Mouse (Mus musculus) midbrain, embryonic 15.5 days (tissue): Measurements from ENCODE around the gene Gatd1. TPM values are rescaled to one million over a fixed set of nuclear protein-coding genes. Genes with fewer than 3 reads are reported as not detected.
A peak's percentile ranks its signal among the peaks of the same experiment; 100 is the strongest.

Experiments
- ATAC-seq: fragments of 200-750 bp; cut with Nextera tagmentation; replicated peaks from 2 replicates; pipeline ENCODE4 v1.8.0; 2017; ENCODE audit warnings: moderate TSS enrichment
- H3K27ac ChIP-seq: fragments of 300-500 bp; sonication (generic); 2 replicates; pipeline ENCODE4 v1.5.1; 2015; ENCODE audit warnings: mild to moderate bottlenecking, inconsistent platforms
- H3K27me3 ChIP-seq: fragments of 300-500 bp; sonication (generic); replicated peaks from 2 replicates; pipeline ENCODE4 v1.6.1; 2015; ENCODE audit warnings: inconsistent platforms
- H3K36me3 ChIP-seq: fragments of 300-500 bp; sonication (generic); replicated peaks from 2 replicates; pipeline ENCODE4 v1.6.1; 2015; ENCODE audit warnings: inconsistent platforms
- H3K4me1 ChIP-seq: fragments of 300-500 bp; sonication (generic); 2 replicates; pipeline ENCODE4 v1.6.1; 2015; ENCODE audit warnings: inconsistent platforms
- H3K4me2 ChIP-seq: fragments of 300-500 bp; sonication (generic); 2 replicates; pipeline ENCODE4 v1.6.1; 2015; ENCODE audit warnings: inconsistent platforms, mild to moderate bottlenecking, moderate library complexity
- H3K4me3 ChIP-seq: fragments of 300-500 bp; sonication (generic); 2 replicates; pipeline ENCODE4 v1.5.1; 2015; ENCODE audit warnings: mild to moderate bottlenecking, inconsistent platforms
- H3K9ac ChIP-seq: fragments of 300-500 bp; sonication (generic); 2 replicates; pipeline ENCODE4 v1.6.1; 2015; ENCODE audit warnings: mild to moderate bottlenecking, inconsistent platforms
- H3K9me3 ChIP-seq: fragments of 300-500 bp; sonication (generic); 2 replicates; pipeline ENCODE4 v1.6.1; 2016; ENCODE audit warnings: inconsistent platforms
- whole genome bisulfite sequencing: fragments of 180-500 bp; shearing (Covaris S2); methylation state at CpG from one replicate; pipeline ENCODE4 v1.1.7; 2015; ENCODE audit warnings: mixed read lengths; 5-methylcytosine and 5-hydroxymethylcytosine counted together
- polyA plus RNA-seq: library from polyadenylated mRNA; unstranded; fragments of >200 nt; fragmentation: Nextera tagmentation; extraction: Ambion mirVana; gene quantifications from 2 replicates; pipeline ENCODE4 v1.2.1, GENCODE M21; 2015

The Gatd1 gene
- polyA plus RNA-seq, 1 experiment from 2014 or later, result 57.2 TPM

DNA sequence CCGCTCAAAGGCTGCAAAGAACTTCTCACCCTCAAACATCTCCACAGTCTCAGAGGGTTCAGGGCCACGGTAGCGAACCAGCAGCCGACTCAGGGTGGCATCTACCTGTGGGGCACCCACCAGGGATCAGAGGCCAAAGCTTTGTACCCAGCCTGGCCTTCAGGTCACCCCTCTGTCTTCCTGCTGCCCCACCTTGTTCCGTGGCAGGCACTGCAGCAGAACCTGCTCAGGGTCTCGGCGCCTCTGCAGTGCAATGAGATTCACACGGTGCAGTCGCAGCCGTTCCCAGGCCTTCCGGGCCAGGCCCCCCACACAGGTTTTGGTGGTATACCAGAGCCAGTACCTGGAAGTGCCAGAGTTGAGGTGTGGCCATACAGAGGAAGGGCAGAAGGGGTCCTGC, 25.9 kb upstream of the Gatd1 start:
- Histone ChIP-seq H3K36me3 (no peaks in the 10 kb centered on the region), H3K27me3 (no peaks in the 10 kb centered on the region), H3K27ac (no peak overlapping the region), H3K9me3 (no peaks in the 10 kb centered on the region), H3K9ac (no peak overlapping the region), H3K4me1 (peaks cover 45% of the 10 kb centered on the region), H3K4me2 (no peak overlapping the region), H3K4me3 (no peak overlapping the region)
- ATAC-seq, result no peak
- WGBS, result 96% methylated on average over 11 of the region's 11 CpGs

DNA sequence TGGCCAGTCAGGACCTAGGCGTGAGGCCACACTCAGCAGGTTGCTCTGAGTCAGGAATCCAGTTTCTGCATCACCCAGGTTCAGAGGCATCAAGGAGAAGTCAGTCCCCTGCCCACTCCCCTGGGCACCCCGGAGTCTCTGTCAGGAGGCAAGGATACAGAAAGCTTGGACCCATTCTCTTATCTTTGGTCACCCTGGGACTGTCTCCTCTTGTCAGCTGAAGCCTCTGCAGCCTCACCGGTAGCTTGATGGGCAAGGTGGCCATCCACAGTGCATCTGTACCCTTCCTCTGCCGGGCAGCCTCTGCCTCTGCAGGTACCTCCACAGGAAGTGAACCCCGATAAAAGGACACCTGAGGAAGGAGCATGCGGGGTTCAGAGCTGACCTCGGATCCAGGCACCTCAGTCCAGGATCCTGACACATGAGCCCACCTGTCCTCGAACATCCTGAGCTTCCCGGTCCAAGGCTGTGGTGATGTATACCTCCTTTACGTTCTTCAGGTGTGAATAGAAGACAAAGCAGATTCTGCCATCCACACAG, 25.3 kb upstream of the Gatd1 start:
- no peaks in the 10 kb centered on the region for H3K36me3 ChIP-seq
- H3K9me3 ChIP-seq, result no peaks in the 10 kb centered on the region
- 95% methylated on average over 10 of the region's 10 CpGs for WGBS
- H3K9ac ChIP-seq, result no peak overlapping the region
- no peak overlapping the region for H3K4me2 ChIP-seq
- H3K4me3 ChIP-seq, result no peak overlapping the region
- H3K4me1 ChIP-seq, result peaks cover 50% of the 10 kb centered on the region
- H3K27ac ChIP-seq, result no peak overlapping the region
- H3K27me3 ChIP-seq, result no peaks in the 10 kb centered on the region
- ATAC-seq, result no peak

DNA sequence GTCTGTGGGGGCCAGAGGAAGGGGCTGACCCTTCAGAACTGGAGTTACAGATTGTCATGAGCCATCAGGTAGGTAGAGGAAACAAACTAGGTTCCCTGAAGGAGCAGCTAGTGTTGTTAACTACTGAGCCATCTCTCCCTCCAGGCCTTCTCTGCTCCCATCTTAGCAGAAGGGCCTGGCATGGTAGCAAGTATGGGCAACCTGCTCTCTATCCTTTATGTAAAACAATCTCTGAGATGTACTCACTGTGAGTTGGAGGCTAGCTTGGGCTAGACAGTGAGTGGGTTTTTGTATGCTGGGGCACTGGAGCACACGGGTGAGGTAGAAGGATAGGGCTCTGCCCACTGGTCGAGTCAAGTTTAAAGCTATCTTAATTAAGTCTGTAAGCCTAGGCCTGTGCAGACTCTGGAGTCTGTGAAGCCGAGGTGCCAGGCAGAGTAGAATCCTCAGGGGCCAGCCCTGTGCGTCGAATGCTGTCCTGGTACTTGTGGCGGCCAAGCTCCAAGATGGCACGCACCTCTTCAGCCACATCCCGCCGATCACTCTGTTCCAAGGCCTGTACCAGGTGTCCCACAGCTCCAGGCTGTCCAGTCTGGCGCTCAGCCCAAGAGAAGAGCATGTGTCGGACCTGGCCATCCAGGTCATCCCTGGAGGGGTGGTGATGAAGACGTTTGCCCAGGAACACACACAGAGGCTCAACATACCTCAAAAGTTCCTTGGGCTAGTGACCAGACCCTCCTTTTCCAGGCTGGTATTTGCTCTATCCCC, 24.4 kb upstream of the Gatd1 start:
- Histone ChIP-seq H3K4me3 (peak overlapping the region; percentile 74; the same call in 1 of the 2 replicates), H3K36me3 (0 out of 2 replicates have a peak, but pooled peaks cover 2% of the 10 kb centered on the region), H3K9me3 (no peaks in the 10 kb centered on the region), H3K27ac (peak overlapping the region; percentile 87; the same call in 1 of the 2 replicates), H3K4me1 (peaks cover 49% of the 10 kb centered on the region), H3K27me3 (no peaks in the 10 kb centered on the region), H3K4me2 (peak overlapping the region; percentile 92; the same call in 1 of the 2 replicates), H3K9ac (peak overlapping the region; percentile 80; the same call in 1 of the 2 replicates)
- WGBS, result 90% methylated on average over 12 of the region's 12 CpGs
- ATAC-seq, result no peak

DNA sequence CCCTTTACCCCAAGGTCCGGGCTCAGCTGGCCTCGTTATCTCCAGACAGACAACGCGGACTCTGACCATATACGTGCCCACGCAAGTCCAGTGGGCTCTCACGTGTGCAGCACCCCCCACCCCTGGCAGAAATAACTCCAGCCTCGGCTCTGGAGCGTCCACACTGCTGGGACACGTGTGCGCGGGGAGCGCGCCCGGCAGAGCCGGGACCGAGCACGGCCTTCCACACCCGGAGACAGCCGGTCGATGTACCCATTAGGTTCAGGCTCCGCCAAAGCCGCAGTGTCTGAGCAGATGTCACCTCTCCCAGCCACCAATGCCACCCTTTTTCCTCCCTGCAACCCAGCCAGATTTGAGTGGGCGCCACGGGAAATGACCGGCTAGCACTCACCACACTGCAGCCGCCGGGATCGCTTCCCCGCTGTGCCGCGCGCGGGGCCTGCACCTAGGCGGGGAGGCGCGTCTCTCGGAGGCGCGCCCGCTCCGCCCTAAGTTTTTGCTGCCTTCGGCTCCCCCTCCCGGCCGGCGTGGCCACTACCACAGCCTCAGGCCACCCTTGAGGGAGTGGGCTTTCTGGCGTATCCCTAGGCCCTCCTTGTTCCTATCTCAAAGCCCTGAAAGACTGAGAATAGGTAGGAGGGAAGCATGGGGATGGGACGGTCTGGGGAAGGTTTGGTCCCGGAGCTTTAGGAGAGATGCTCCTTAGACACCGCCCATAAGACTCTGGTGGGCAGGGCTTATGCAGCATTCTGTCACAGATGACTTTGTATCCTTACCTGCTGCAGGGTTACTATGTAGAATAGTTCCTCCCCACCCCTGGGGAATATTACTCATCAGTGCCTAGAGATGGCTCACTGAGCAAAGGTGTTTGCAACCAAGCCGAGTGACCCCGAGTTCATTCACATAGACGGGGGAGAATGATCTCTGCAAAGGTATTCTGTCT, 23.5 kb upstream of the Gatd1 start, which contains the start of gene Slc25a22:
Gene Slc25a22, minus strand, starts transcription at position 715 of the 943 bp plus-strand sequence.
- Histone ChIP-seq H3K27ac (peak within 1 kb of the TSS; percentile 87), H3K4me1 (peaks cover 50% of the 10 kb centered on the region), H3K27me3 (no peaks in the 10 kb centered on the region), H3K9ac (peak within 1 kb of the TSS; percentile 80), H3K9me3 (no peaks in the 10 kb centered on the region), H3K4me3 (peak within 1 kb of the TSS; percentile 74), H3K4me2 (peak within 1 kb of the TSS; percentile 92), H3K36me3 (peaks cover 5% of the 10 kb centered on the region; the same call in 1 of the 2 replicates)
- 5% methylated on average over 53 of the region's 53 CpGs for WGBS
- ATAC-seq, result peak; percentile 76

DNA sequence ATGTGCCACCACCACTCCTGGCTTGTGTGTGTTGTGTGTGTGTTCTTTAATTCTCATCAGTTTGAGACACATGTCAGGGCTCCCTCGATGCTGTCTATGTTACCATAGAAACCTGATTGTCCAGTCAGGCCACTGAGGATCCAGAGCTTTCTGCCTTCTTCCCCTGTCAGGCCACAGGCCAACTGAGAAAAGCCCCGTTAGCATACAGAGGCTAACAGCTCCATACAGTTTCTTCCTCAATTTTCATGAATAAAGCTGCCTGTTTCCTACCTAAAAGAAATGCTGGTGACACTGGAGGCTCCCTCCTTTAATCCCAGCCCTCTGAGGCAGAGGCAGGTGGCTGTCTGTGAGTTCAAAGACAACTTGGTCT, 22.6 kb upstream of the Gatd1 start:
- H3K9me3 ChIP-seq, result no peaks in the 10 kb centered on the region
- H3K27me3 ChIP-seq, result no peaks in the 10 kb centered on the region
- peak overlapping the region; percentile 74 for H3K4me3 ChIP-seq
- peaks cover 50% of the 10 kb centered on the region for H3K4me1 ChIP-seq
- peak overlapping the region; percentile 80; the same call in 1 of the 2 replicates for H3K9ac ChIP-seq
- peak overlapping the region; percentile 92 for H3K4me2 ChIP-seq
- no peak for ATAC-seq
- peak overlapping the region; percentile 87 for H3K27ac ChIP-seq
- H3K36me3 ChIP-seq, result peaks cover 8% of the 10 kb centered on the region
- WGBS, result 38% methylated on average over 2 of the region's 2 CpGs

DNA sequence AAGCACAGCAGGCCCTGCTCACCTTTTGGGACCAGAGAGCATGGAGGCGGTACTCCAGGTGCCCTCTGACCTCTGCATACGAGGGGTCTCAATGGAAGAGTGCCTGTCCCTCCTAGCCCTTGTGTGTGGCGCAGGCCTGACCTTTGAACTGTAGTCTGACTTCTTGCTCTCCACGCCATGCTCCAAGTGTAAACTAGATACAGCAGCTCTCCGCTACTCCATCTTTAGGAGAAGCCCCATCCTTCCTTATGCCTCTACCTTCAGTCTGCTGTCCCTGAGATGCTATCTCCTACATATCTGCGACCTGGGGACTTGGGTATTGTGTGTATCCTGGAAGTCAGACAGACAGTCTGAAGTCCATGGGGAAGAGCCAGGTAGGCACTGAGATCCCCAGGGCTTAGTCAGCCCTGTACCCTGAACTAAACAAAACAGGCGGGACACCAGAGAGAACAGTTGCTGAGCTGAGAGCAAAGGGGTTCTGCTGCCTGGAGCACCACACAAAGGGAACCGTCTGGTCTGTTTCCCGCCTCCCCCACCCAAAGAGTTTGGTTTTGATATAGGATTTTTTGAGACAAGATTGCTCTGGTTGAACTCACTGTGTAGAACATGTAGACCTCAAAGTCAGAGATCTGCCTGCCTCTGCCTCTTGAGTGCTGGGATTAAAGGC, 22.1 kb upstream of the Gatd1 start:
- Histone ChIP-seq H3K4me3 (no peak overlapping the region; the same call in none of the 2 replicates), H3K36me3 (peaks cover 13% of the 10 kb centered on the region), H3K27me3 (no peaks in the 10 kb centered on the region), H3K9ac (no peak overlapping the region), H3K4me1 (peaks cover 50% of the 10 kb centered on the region), H3K4me2 (peak overlapping the region; percentile 92), H3K27ac (peak overlapping the region; percentile 84; the same call in 1 of the 2 replicates), H3K9me3 (no peaks in the 10 kb centered on the region)
- WGBS, result 74% methylated on average over 9 of the region's 9 CpGs
- no peak for ATAC-seq

DNA sequence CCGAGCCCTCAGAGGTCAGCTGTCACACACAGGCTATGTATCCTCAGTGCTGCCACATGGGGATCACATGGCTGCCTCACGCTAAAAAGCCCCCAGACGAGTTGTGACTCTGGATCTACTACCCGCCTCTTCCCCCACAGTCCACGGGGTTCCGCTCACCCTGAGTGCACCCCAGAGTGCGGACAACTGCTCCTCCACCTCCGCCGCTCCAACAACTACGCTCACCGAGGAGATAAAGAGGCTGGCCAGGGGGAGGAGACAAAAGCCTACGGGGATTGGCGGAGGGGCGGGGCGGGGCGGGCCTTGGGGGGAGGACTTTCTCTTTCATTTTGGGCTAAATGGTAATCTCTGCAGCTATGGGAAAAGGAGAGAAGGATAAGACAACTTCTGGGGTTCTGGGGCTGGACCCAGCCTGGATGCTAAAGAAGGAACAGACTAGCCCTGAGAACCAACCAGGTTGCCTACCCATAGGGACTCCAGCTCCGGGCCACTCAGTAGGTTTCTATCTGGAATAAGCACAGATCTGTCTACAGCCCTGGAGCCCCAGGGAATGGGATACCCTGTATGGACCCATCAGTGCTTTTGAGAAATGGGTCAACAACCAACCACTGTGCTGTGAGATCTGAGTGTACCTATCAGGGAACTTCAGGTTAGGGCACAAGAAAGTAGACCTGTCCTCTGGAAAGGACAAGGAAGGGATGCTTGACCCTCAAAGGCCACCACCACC, 21.4 kb upstream of the Gatd1 start:
- ATAC-seq, result no peak
- Histone ChIP-seq H3K4me3 (peak overlapping the region; percentile 70), H3K27ac (peak overlapping the region; percentile 84), H3K4me2 (peak overlapping the region; percentile 92), H3K9ac (peak overlapping the region; percentile 72), H3K4me1 (peaks cover 52% of the 10 kb centered on the region), H3K36me3 (peaks cover 15% of the 10 kb centered on the region), H3K9me3 (no peaks in the 10 kb centered on the region), H3K27me3 (no peaks in the 10 kb centered on the region)
- 4% methylated on average over 16 of the region's 17 CpGs for WGBS

DNA sequence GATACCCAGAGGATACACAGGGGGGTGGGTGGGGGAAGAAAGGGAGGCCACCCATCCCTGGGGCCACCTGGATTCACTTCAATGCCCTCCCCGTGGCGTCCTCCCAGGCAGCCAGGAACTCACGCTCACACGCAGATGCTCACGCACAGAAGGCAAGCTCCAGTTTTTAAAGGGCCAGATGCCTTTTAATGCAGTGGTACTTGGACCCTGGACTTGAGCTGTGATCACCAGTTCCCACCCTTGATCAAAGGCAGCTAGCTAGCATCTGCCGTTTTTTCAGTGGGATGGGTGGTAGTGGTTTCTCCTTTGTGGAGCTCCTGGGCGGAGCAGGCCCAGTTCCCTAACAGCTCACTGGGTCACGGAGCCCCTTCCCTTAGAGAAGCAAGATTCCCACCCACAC, 20.5 kb upstream of the Gatd1 start:
- ATAC-seq, result peak; percentile 12; the same call in 1 of the 2 replicates
- 11% methylated on average over 8 of the region's 8 CpGs for WGBS
- Histone ChIP-seq H3K36me3 (peaks cover 15% of the 10 kb centered on the region), H3K27me3 (no peaks in the 10 kb centered on the region), H3K4me1 (peaks cover 60% of the 10 kb centered on the region), H3K9me3 (no peaks in the 10 kb centered on the region), H3K4me3 (peak overlapping the region; percentile 70), H3K9ac (peak overlapping the region; percentile 72), H3K4me2 (peak overlapping the region; percentile 92), H3K27ac (peak overlapping the region; percentile 84)

DNA sequence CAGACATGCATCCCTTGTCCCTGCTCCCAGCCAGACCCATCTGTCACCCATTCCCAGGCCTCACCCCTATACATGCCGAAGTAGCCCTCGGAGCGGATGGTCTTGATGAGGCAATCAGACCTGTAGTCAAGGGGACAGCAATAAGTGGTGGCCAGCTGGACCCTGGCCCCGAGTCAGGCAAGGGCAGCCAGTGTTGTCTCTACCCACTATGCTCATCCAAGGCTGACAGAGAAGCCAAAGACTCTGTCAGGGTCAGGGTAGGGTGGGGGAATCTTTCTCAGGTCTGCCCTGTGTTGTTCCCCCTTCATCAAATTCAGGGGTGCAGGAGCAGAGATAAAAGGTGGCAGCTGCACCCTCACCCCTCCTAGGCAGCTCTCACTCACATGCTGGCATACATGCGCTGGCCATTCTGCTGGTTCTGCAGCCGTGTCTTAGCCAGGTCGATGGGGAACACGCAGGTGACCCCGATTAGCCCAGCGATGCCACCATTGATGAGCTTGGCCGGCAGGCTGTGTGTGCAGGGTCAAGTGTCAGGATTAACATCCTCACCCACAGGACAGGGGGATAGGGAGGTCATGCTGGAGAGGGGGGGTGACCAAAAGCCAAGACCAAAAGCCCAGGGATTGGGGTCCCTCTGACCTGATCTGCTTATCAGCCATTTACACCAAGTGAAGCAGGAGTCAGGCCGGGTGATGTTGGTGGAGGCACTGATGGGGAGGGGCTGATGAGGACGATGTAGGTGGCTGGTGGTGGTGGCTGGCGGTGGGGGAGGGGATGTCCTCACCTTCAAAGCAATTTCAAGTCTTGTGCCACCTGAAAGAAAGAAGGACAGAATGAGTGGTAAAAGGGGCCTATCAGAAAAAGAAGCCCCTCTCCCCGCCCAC, 19.8 kb upstream of the Gatd1 start:
- Histone ChIP-seq H3K36me3 (peaks cover 15% of the 10 kb centered on the region), H3K4me3 (peak overlapping the region; percentile 70), H3K27me3 (no peaks in the 10 kb centered on the region), H3K27ac (peak overlapping the region; percentile 84), H3K9ac (peak overlapping the region; percentile 72), H3K4me2 (peak overlapping the region; percentile 92), H3K9me3 (no peaks in the 10 kb centered on the region), H3K4me1 (peaks cover 67% of the 10 kb centered on the region)
- 70% methylated on average over 15 of the region's 15 CpGs for WGBS
- no peak for ATAC-seq

DNA sequence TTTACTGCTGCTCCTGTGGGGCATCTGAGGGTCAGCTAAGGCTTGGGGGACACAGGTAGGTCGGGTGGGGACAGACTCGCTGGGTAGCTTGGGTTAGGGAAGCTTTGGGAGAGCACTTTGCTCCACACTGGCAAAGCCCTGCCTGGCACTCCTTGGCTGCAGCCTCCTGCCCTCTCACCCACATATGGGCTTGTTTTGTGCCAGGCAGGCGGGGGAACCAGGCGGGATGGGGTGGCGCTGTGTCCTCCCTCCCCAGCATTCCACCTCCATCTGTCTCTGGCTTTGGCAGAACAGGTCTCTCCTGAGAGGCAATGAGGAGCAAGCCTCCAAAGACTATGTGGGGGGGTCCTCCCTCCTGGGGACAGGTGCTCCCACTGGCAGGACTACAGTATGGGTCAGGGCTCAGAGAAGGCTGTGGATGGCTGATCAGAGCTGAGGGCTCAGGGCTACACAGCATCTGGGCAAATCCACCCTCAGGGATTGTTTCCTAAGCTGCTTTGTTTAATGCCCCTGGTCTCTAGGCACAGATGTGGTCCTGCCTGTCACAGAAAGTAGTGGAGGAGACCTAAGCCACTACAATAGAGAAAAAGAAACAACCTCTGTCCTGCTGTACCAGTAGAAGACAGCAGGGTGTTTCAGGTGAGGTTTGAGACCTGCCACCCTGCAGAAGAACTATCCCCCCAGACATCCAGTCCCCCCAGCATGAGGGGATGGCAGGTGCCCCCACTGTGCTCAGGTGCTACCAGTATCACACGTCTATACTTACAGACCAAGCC, 19.0 kb upstream of the Gatd1 start:
- WGBS, result 80% methylated on average over 6 of the region's 6 CpGs
- Histone ChIP-seq H3K4me2 (peak overlapping the region; percentile 92), H3K9me3 (no peaks in the 10 kb centered on the region), H3K4me3 (peak overlapping the region; percentile 70; the same call in 1 of the 2 replicates), H3K4me1 (peaks cover 71% of the 10 kb centered on the region), H3K36me3 (peaks cover 15% of the 10 kb centered on the region), H3K27ac (no peak overlapping the region), H3K27me3 (no peaks in the 10 kb centered on the region), H3K9ac (peak overlapping the region; percentile 72; the same call in 1 of the 2 replicates)
- ATAC-seq, result no peak
